Mouse (Mus musculus) CD8-positive naive resting alpha-beta T cell, adult 2 months (primary cell): ENCODE data around the gene Sec14l1.
A peak's percentile ranks its signal among the peaks of the same experiment; 100 is the strongest.

ENCODE experiments used
- DNase-seq, 2 experiments: peaks; one replicate each; pipeline ENCODE4 v3.0.0; 2022; ENCODE audit warnings: low read depth in 2 of 2, low spot score in 2 of 2

The Sec14l1 gene

DNA sequence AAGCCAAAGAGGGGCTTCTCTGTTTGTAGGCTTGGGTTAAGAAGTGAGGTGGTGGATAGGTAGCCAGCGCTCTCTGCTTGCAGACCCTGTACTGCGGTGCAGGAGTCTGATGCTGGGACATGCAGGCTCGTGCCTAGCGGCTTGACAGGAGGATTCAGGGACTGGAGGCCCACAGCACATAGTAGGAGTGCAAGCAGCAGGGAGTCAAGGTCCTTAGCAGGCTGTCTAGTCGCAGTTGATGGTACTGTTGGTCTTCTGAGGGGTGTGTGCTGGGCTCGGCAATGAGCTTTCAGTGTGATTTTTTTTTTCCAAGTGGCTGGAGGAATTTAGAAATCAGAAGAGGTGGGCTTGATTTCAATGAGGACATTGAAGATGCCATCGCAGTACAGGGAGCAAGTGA is 36.5 kb downstream of the Sec14l1 start:
- DNase-seq, result no peak

DNA sequence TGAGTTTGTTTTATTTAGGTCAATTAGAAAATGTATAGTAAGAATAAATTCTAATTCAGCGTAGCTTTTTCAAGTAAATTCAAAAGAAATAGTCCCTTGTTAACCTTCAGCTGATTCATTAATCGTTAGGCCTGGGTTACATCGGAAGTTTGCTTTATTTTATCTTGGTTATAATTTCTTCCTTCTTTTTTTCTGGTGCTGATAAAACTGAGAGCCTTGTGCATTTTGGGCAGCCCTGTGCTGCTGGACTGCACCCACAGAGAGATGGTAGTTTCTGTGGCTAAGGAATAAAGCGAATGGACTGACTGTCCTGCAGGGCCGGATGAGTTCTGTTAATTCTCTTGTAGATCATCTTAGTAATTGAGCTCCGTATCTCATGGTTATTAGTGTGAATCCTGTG is 37.6 kb downstream of the Sec14l1 start:
- DNase-seq, result no peak

DNA sequence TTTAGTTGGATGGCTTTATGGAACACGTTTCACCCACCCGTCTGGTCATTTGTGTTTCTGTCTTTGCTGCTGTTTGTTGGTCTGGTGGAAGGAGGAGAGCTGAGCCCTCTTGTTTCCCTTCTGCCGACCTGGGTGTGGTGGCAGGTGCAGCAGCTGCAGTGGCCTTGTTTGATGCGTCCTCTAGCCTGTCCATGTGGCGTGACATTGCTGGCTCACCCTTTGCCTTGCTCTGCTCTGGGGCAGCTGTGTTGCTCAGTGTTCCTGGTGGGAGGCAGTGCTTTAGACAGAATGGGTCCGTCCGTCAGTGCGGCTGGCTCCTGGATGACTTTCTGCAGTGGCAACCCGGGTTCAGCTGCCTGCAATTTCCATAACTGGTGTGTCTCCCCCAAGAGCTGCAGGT is 38.6 kb downstream of the Sec14l1 start:
- no peak for DNase-seq

DNA sequence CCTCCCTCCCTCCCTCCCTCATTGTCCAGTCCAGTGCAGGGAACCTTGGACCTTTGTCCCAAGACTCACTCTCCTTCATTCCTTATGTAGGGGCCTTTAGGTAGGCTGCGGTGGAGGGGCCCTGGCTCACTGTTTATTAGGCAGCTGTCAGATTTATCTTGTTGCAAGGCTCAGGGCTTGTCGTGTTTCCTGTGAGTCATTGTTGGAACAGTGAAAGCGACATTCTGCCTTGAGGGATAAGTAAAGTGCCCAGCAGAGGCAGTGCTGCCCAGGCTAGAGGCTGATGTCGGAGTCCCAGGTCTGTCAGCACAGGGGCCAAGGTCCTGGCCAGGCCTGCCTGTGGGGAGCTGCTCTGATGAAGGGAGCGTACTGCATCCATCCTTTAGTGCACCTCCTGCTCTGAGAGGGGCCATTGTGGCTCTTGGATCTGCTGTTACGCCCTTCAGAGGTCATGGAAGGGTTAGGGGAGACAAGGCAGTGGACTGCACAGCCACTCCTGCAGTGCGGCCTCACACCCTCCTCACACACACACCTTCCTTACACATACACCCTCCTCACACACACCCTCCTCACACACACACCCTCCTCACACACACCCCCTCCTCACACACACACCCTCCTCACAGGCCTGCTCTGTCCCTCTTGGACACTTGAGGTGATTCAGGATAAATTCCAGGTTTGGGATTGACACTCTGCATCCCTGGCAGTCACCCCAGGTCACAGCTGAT is 39.3 kb downstream of the Sec14l1 start:
- no peak for DNase-seq

- DNase-seq, result no peak
These were observed 41.8 kb downstream of the Sec14l1 start for GRCm38 (mm10) chr11:117156725-117157124.

DNA sequence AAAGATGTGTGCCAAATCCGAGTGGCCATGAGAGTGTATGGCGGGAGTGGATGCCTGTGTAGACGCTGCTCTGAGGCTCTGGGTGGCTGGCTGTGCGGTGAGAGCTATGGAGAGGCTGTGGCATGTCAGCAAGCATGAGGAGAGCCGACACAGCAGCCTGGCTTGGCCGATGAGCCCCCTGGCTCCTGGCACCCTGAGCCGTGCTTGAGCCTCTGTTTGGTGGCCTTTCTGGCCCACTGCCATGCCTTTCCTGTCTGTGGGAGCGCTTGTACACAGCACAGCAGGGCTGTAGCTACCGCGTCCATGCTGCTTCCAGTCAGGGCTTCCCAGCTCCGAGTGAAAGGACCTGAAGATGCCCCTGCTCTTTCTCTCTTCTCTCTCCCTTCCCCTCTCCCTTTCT is 43.4 kb downstream of the Sec14l1 start:
- DNase-seq, result no peak

GRCm38 (mm10) chr11:117159257-117159945 is 44.4 kb downstream of the Sec14l1 start:
- DNase-seq, result no peak

GRCm38 (mm10) chr11:117159946-117160307 is 45.0 kb downstream of the Sec14l1 start:
- DNase-seq, result no peak

DNA sequence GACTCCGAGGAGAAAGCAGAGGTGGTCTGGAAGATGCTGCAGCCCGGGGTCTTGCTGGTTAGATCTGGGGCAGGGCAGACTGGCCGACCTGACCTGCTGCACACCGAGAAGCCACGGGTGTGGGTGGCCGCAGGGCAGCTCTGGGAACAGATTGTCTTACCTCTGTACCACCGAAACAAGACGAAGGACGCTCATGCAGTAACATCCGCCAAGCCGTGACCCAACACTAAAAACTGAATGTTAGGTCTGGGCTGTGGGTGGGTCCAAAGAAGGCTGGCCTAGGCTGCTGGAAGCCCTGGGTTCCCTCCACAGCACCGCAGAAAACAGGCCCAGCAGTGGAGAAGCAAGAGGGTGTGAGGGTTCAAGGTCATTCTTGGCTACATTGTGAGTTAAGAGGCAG is 45.8 kb downstream of the Sec14l1 start:
- no peak for DNase-seq

DNA sequence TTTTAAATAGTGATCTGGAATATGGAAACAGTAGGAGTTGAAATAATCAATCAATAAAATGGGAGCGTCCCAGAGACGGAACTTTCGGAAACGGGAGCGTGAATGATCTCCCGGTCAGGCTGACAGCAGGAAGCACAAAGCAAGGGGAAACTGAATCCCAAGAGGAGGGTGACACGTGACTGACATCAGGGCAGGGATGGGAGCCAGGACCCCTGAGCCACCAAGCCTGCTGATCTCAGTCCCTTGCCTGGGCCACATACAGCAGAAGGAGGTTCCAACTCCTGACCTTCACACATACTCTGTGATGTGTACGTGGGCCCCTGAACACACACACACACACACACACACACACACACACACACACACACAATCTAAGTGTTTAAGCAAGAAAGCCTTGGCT is 46.6 kb downstream of the Sec14l1 start:
- DNase-seq, result no peak

DNA sequence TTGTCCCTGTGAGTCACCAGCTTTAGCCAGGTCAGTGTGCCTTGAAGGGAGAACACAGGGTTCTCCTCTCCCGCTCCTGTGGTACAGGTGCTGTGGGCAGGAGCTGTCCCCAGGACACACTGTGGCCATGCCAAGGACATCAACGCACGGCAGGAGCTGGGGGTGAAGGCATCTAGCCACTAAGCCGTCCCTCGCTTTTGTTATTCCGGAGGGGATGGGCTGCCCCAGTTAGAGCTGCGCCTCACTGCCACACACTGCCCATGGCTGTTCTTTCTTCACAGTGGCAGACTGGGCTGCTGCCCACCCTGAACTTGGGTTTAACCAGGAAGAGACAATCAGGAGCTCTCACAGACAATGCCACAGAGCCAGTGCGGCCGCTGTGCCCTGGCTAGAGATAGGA is 48.1 kb downstream of the Sec14l1 start:
- DNase-seq, result no peak

GRCm38 (mm10) chr11:117163771-117164170 is 48.8 kb downstream of the Sec14l1 start:
- no peak for DNase-seq

DNA sequence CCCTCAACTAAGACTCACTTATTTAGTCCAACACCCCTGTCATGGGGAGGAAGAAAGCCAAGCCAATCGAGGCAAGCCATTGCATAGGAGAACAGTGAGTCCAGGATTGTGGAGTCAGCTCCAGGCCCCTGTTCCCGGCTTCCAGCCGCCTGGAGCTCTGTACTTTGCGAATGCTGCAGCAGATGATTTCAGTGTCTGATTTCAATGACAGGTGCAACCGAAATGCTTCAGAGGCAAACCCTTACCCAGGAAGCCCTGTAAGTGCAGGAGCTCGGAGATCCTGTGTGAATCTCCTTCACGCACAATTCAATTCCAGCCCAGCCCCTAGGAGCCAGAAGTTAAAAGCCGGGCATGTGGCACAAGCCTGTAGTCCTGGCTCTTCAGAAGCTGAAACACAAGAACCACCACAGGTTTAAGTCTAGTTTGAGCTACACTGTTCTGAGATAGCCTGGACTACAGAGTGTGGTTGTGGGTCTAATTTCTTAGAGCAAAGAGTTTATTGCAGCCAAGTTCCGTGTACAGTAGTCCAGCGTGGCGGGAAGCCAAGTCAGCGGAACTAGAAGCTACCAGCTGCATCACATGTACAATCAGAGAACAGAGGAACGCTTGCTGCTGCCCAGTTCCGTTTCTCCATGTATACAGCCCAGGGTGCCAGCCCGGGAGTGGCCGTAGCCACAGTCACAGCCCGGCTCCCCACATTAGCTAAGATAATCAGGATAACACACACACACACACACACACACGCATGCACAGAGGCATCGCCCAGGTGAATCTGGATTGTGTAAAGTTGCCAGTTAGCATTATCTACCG is 53.5 kb downstream of the Sec14l1 start:
- DNase-seq, result no peak

- no peak for DNase-seq
These were observed 54.2 kb downstream of the Sec14l1 start for GRCm38 (mm10) chr11:117169088-117169635.

DNA sequence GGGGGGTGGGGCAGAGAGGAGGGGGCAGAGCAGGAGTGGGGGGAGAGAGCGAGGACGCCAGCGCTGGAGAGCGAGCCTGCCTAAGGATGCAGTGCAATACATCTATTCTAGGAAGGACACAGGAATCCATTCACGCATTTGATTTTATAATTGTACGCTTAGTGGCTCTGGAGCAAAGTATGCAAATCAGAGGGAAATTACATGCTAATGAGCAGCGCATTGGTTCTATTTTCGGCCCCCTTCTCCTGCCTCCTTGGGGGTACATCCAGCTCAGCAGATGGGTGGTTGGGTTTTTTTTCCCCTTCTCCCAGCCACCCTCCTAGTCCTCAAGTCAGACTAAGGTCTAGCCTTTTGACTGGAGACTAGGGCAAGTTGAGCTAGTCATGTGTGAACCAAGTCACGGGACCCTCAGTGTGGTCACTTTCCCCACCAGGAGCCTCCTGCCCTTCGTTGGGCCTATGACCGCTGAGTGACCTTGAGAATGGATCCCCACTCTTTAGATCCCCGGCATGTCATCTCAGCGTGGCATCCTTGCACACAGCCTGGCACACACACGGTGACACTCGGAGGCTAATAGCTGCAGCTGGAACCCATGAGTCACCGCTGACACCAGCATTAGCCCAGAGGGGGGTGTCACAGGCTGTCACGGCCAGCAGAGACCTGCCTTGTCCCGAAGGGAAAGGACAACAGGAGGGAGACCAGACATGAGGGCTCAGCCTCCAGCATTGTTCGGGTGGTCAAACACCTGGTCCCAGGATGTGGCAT is 55.0 kb downstream of the Sec14l1 start:
- DNase-seq, result no peak

DNA sequence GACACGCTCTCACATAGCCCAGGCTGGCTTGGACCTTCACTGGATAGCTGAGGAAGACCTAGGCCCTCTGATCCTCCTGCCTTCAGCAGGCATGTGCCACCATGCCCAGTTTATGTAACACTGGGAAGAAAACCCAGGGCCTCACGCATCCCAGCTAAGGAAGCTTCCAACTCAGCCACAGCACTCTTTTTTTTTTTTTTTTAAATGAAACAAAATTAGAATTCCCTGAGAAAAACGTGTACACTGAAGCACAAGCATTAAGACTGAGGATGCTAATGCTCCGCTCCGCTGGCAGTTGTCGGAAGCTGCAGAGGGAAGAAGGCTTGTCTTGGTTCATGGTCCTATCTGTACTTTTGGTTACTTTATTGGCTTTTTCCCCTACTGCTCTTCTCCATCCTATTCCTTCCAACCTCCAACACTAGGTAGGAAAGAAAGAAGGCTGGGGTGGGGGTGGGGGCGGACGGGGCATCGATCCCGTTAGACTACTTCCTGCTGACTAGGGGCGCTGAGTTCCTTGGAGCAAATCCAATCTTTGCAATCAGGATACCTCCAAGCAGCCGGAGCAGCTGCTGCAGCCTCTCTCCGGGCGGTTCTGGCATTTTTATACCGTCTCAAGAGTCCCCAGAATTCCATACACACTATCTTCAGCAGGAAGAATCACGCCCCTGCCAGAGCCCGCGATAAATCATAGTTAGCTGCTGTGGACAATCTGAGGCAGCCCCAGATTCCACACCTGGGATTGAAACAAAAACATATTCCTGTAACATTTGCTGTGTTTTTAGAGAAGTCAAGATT is 59.3 kb downstream of the Sec14l1 start:
- no peak for DNase-seq

DNA sequence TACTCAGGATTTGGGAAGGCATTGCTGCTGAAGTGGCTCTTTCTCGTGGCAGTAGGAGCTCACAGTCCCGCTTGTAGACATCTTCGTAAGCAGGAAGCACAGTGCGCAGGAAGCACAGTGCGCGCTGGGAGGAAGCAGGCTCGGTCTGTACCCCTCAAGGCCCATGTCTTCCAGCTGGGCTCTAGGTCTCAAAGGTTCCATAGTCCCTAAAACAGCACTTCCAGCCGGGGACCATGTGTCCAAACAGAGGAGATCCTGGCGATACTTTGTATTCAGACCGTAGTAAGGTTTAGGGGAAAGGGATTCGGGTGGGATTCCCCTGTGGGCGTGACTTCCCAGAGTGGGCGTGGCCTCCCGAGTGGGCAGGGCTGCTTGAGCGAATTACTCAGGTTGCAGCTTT is 60.0 kb downstream of the Sec14l1 start:
- peak in 1 of 2 experiments; percentile 28 for DNase-seq

GRCm38 (mm10) chr11:117175472-117175871 is 60.5 kb downstream of the Sec14l1 start:
- no peak for DNase-seq

GRCm38 (mm10) chr11:117176304-117176703 is 61.3 kb downstream of the Sec14l1 start:
- DNase-seq, result peak in 1 of 2 experiments; percentile 16

DNA sequence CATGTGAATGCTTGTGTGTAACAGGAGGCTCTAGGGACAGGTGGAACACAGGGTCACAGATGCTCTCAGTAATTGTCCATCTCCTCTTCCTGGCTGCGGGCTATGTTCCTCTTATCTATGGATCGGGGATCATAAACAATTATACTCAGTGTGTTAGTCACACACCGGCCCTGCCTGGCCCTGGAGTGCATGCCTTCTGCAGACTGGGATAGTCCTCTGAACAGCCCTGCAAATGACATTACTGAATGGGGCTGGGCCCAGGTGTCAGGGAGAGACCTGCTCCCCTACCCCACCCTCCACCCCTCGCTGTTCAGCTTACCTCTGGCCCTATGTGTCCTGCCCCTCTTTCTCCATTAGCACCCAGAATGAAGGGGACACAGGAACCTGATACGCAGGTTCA is 61.9 kb downstream of the Sec14l1 start:
- no peak for DNase-seq
